Comparison of ENCODE assay signal across 16 mouse cellular contexts in the genomic region with DNA sequence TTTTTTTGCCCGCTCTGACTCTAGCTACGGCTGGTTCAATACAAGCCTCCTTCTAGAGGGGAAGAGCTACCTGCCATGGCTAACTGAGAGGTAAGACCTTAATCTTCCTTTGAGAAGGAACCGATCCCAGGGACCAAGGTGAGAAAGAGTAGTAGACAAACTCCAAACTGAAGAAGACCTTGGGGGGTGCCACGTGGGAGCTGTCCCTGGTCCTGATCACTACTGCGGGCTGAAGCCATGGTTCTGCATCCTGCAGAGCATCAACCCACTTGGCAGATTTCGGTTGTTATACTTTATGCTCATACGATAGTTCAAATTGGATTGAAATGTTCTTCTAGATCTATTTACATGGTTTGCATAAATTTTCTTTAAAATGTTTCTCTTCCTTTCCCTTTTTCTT. TPM values are rescaled to one million over a fixed set of nuclear protein-coding genes. Genes with fewer than 3 reads are reported as not detected.
DNase-seq lines count a peak whose midpoint lies in the region; ATAC-seq and TF ChIP-seq lines count a peak whose summit lies in the region.
"Had no signal": no experiment of that assay in that cellular context is flagged by ENCODE, and none has a peak within 500 bp of the region (broad histone marks: within the 10 kb centered on the region; RNA-seq: fewer than 3 reads in every experiment).

No protein-coding gene starts in this region.

- no peak overlapping the region for H3K9ac ChIP-seq in heart, embryonic 11.5 days (ENCODE audit: low read depth, low read length)
- H3K9ac ChIP-seq in embryonic facial prominence, embryonic 11.5 days (replicated peaks; ENCODE audit: low read length), result no peak overlapping the region
- H3K9ac ChIP-seq: lung, embryonic 15.5 days had no signal

- no peaks in the 10 kb centered on the region for H3K9me3 ChIP-seq in heart, embryonic 11.5 days (replicated peaks; ENCODE audit: control insufficient read depth, low read length)
- H3K9me3 ChIP-seq in embryonic facial prominence, embryonic 11.5 days (replicated peaks; ENCODE audit: control insufficient read depth, low read length), result no peaks in the 10 kb centered on the region
- H3K9me3 ChIP-seq: lung, embryonic 15.5 days had no signal

- no peak overlapping the region for H3K4me3 ChIP-seq in heart, embryonic 11.5 days (ENCODE audit: low read depth, low read length)
- H3K4me3 ChIP-seq in embryonic facial prominence, embryonic 11.5 days (ENCODE audit: low read depth, low read length), result no peak overlapping the region
- no peak overlapping the region for H3K4me3 ChIP-seq in gastrocnemius, adult 2 months
- H3K4me3 ChIP-seq: lung, embryonic 15.5 days had no signal

- no peak for ATAC-seq in heart, embryonic 11.5 days (replicated peaks; ENCODE audit: insufficient number of reproducible peaks, low FRiP score, low TSS enrichment)
- no peak for ATAC-seq in embryonic facial prominence, embryonic 11.5 days (replicated peaks; ENCODE audit: insufficient number of reproducible peaks, low FRiP score, low TSS enrichment, low read depth)
- ATAC-seq: midbrain, embryonic 16.5 days had no signal

- H3K36me3 ChIP-seq in heart, embryonic 11.5 days (ENCODE audit: control insufficient read depth, insufficient read depth, low read length), result no peaks in the 10 kb centered on the region
- no peaks in the 10 kb centered on the region for H3K36me3 ChIP-seq in embryonic facial prominence, embryonic 11.5 days (replicated peaks; ENCODE audit: control insufficient read depth, insufficient read depth, low read depth, low read length)
- H3K36me3 ChIP-seq: lung, embryonic 15.5 days had no signal

- H3K4me2 ChIP-seq in heart, embryonic 11.5 days, result no peak overlapping the region
- H3K4me2 ChIP-seq in embryonic facial prominence, embryonic 11.5 days (ENCODE audit: low read depth, low read length), result no peak overlapping the region
- H3K4me2 ChIP-seq: lung, embryonic 15.5 days had no signal

- intact Hi-C loops in gastrocnemius, adult 2 months (cut with DNase I), result no loop called here

- H3K27ac ChIP-seq in heart, embryonic 11.5 days (ENCODE audit: low read depth, low read length), result no peak overlapping the region
- H3K27ac ChIP-seq in embryonic facial prominence, embryonic 11.5 days (replicated peaks; ENCODE audit: low read depth, low read length), result no peak overlapping the region
- H3K27ac ChIP-seq in gastrocnemius, adult 2 months, result no peak overlapping the region
- H3K27ac ChIP-seq: lung, embryonic 15.5 days had no signal

- WGBS in heart, embryonic 11.5 days (ENCODE audit: insufficient replicate concordance), result 60% methylated on average over 7 of the region's 7 CpGs
- 68% methylated on average over 7 of the region's 7 CpGs for WGBS in embryonic facial prominence, embryonic 11.5 days

- DNase-seq in heart, postnatal 4 days, result peak; percentile 49
- DNase-seq in thymus, postnatal 0 days (ENCODE audit: low spot score), result peak; percentile 27
- DNase-seq in thymus, postnatal 36 days, result no peak
- DNase-seq in embryonic facial prominence, embryonic 11.5 days (ENCODE audit: low spot score), result peak; percentile 58
- no peak for DNase-seq in right cerebral cortex, postnatal 10 days (ENCODE audit: low spot score in 2 of 2)
- no peak for DNase-seq in gastrocnemius, adult 2 months
- no peak for DNase-seq in adipocyte (ENCODE audit: low spot score)
- DNase-seq: cerebellum, postnatal 14 days; kidney, adult 2 months; right cerebral cortex, postnatal 25 days had no signal

- H3K27me3 ChIP-seq in heart, embryonic 11.5 days (ENCODE audit: control insufficient read depth, insufficient read depth, low read length), result no peaks in the 10 kb centered on the region
- H3K27me3 ChIP-seq in embryonic facial prominence, embryonic 11.5 days (ENCODE audit: control insufficient read depth, insufficient read depth, low read length), result no peaks in the 10 kb centered on the region
- H3K27me3 ChIP-seq: lung, embryonic 15.5 days had no signal

- no peak for TF ChIP-seq CTCF in gastrocnemius, adult 2 months (IDR thresholded peaks at IDR 0.05)

- no peaks in the 10 kb centered on the region for H3K4me1 ChIP-seq in heart, embryonic 11.5 days (ENCODE audit: control insufficient read depth, insufficient read depth, low read length)
- no peaks in the 10 kb centered on the region for H3K4me1 ChIP-seq in embryonic facial prominence, embryonic 11.5 days (ENCODE audit: control insufficient read depth, insufficient read depth, low read length)
- H3K4me1 ChIP-seq: lung, embryonic 15.5 days had no signal

RNA-seq across cellular contexts. Expression of a gene that starts 11.6 kb away (rescaled TPM):
- total RNA-seq in heart, postnatal 4 days (2021), result not detected
- polyA plus RNA-seq in heart, embryonic 11.5 days (2014; fragmentation: Nextera tagmentation; extraction: Ambion mirVana), result not detected in 2 replicates
- polyA plus RNA-seq in thymus, postnatal 0 days (2015; fragmentation: Nextera tagmentation; extraction: Ambion mirVana), result 0.08 and 0.16 TPM in 2 replicates
- not detected in 2 replicates for polyA plus RNA-seq in embryonic facial prominence, embryonic 11.5 days (2014; fragmentation: Nextera tagmentation; extraction: Ambion mirVana)
- not detected for total RNA-seq in gastrocnemius, adult 2 months (2021)
- total RNA-seq: hematopoietic stem cell, adult 5-6 weeks; left cerebral cortex, postnatal 25 days; neutrophil, adult 5-6 weeks had no signal
- polyA plus RNA-seq: lung, embryonic 15.5 days; midbrain, embryonic 16.5 days had no signal

RNA-seq across cellular contexts. Expression of a gene that starts 21.4 kb away (rescaled TPM):
- 10 to 100 TPM; 24.0 to 25.0 TPM for total RNA-seq in heart, postnatal 4 days (2021)
- polyA plus RNA-seq in heart, embryonic 11.5 days (2014; fragmentation: Nextera tagmentation; extraction: Ambion mirVana), result 18.2 and 35.8 TPM in 2 replicates
- polyA plus RNA-seq in thymus, postnatal 0 days (2015; fragmentation: Nextera tagmentation; extraction: Ambion mirVana), result 4.2 and 4.4 TPM in 2 replicates
- 26.0 and 29.0 TPM in 2 replicates for polyA plus RNA-seq in embryonic facial prominence, embryonic 11.5 days (2014; fragmentation: Nextera tagmentation; extraction: Ambion mirVana)
- total RNA-seq in gastrocnemius, adult 2 months (2021), result 1 to 10 TPM; 6.1 to 7.2 TPM

RNA-seq across cellular contexts. Expression of a gene that starts 50.1 kb away (rescaled TPM):
- 10 to 100 TPM; 15.9 to 17.8 TPM for total RNA-seq in heart, postnatal 4 days (2021)
- 6.7 and 8.2 TPM in 2 replicates for polyA plus RNA-seq in heart, embryonic 11.5 days (2014; fragmentation: Nextera tagmentation; extraction: Ambion mirVana)
- polyA plus RNA-seq in thymus, postnatal 0 days (2015; fragmentation: Nextera tagmentation; extraction: Ambion mirVana), result 7.4 and 8.8 TPM in 2 replicates
- polyA plus RNA-seq in embryonic facial prominence, embryonic 11.5 days (2014; fragmentation: Nextera tagmentation; extraction: Ambion mirVana), result 10.0 and 11.4 TPM in 2 replicates
- total RNA-seq in gastrocnemius, adult 2 months (2021), result 1 to 10 TPM; 8.4 to 9.3 TPM

Comparison
In these comparisons a context has a peak if more than half of its experiments do, and no peak if none do; other contexts are left out.
1. DNase-seq: peak in heart, postnatal 4 days (single experiment), thymus, postnatal 0 days (single experiment) and embryonic facial prominence, embryonic 11.5 days (single experiment); none in thymus, postnatal 36 days (0 of 2), right cerebral cortex, postnatal 10 days (0 of 2), gastrocnemius, adult 2 months (single experiment) and adipocyte (single experiment).